Mouse (Mus musculus) liver, postnatal 0 days (tissue): ENCODE results near the gene Zyg11a. TPM values are rescaled to one million over a fixed set of nuclear protein-coding genes. Genes with fewer than 3 reads are reported as not detected.

Experiments
- ATAC-seq: fragments of 200-750 bp; cut with Nextera tagmentation; 2 replicates; pipeline ENCODE4 v1.8.0; 2017; ENCODE audit warnings: mild to moderate bottlenecking, moderate library complexity
- DNase-seq: peaks from one replicate; pipeline ENCODE4 v3.0.0-alpha.2; 2016
- H3K27ac ChIP-seq: fragments of 300-500 bp; sonication (generic); 2 replicates; pipeline ENCODE4 v1.5.1; 2014; ENCODE audit warnings: antibody characterized with exemption, moderate library complexity, mild to moderate bottlenecking, low read depth
- H3K27me3 ChIP-seq: fragments of 300-500 bp; sonication (generic); 2 replicates; pipeline ENCODE4 v1.6.1; 2014; ENCODE audit warnings: low read length, control low read depth, mixed read lengths; ENCODE audit not compliant: insufficient read depth
- H3K36me3 ChIP-seq: fragments of 300-500 bp; sonication (generic); replicated peaks from 2 replicates; pipeline ENCODE4 v1.6.1; 2014; ENCODE audit warnings: mild to moderate bottlenecking, control low read depth, low read length, moderate library complexity, mixed read lengths; ENCODE audit not compliant: insufficient read depth
- H3K4me1 ChIP-seq: fragments of 300-500 bp; sonication (generic); 2 replicates; pipeline ENCODE4 v1.6.1; 2014; ENCODE audit warnings: antibody characterized with exemption, mild to moderate bottlenecking, control low read depth; ENCODE audit not compliant: insufficient read depth
- H3K4me2 ChIP-seq: fragments of 300-500 bp; sonication (generic); 2 replicates; pipeline ENCODE4 v1.6.1; 2014; ENCODE audit warnings: low read depth, mild to moderate bottlenecking, low read length, moderate library complexity, mixed read lengths
- H3K4me3 ChIP-seq: fragments of 300-500 bp; sonication (generic); 2 replicates; pipeline ENCODE4 v1.5.1; 2014; ENCODE audit warnings: low read depth, low read length
- H3K9ac ChIP-seq: fragments of 300-500 bp; sonication (generic); replicated peaks from 2 replicates; pipeline ENCODE4 v1.6.1; 2014; ENCODE audit warnings: mild to moderate bottlenecking, moderate library complexity
- H3K9me3 ChIP-seq: fragments of 300-500 bp; sonication (generic); 2 replicates; pipeline ENCODE4 v1.6.1; 2016; ENCODE audit warnings: mild to moderate bottlenecking, control low read depth, low read length, mixed read lengths
- CTCF ChIP-seq: sonication (generic); IDR thresholded peaks from 2 replicates; pipeline ENCODE4 v1.5.1; 2016; ENCODE audit warnings: antibody characterized with exemption, low read depth
- EP300 ChIP-seq: IDR thresholded peaks from 2 replicates; pipeline ENCODE4 v1.6.1; 2016; ENCODE audit warnings: antibody characterized with exemption, low read depth, mild to moderate bottlenecking
- WGBS: fragments of 180-500 bp; shearing (Covaris S2); extraction: QIAGEN DNeasy Blood & Tissue Kit; methylation state at CpG from one replicate; pipeline ENCODE4 v1.1.7; 2014; ENCODE audit not compliant: insufficient replicate concordance; 5-methylcytosine and 5-hydroxymethylcytosine counted together
- polyA plus RNA-seq: library from polyadenylated mRNA; unstranded; fragments of >200 nt; fragmentation: Nextera tagmentation; extraction: Ambion mirVana; gene quantifications from 2 replicates; pipeline ENCODE4 v1.2.1, GENCODE M21; 2015

Gene Zyg11a
- polyA plus RNA-seq, 1 experiment from 2014 or later: 0.86 TPM

DNA sequence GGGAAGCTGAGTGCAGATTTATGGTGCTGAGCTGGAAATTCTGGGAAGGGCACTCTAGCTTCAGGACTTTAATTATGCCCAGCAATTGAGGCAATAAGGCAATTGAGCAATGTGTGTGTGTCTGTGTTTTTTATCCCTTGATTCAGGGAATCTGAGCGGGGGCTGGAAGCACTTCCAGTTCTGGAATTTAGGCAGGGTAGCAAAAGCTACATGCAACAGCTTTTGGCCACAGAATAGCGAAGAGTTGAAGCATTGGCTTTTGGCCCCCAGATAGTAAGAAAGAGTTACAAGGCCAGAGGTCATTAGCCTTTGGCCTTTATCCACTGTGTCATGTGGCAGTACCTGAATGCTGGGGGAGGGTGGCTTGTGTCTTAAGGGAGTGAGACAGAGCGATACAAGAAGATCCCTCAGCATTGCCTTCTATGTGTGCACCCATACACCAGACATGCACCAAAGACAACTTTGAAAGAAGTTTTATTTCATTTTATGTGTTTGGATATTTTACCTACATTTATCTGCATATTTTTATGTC, 7.6 kb upstream of the Zyg11a start:
- DNase-seq (peak; percentile 35), ATAC-seq (peak; percentile 80)
- TF ChIP-seq CTCF (no peak), EP300 (no peak; the same call in none of the 2 replicates)
- 57% methylated on average over 3 of the region's 3 CpGs for WGBS
- Histone ChIP-seq H3K36me3 (no peaks in the 10 kb centered on the region), H3K4me3 (no peak overlapping the region), H3K27me3 (no peaks in the 10 kb centered on the region), H3K27ac (peak overlapping the region; percentile 75), H3K9me3 (no peaks in the 10 kb centered on the region), H3K4me1 (no peaks in the 10 kb centered on the region; the same call in 1 of the 2 replicates), H3K9ac (no peak overlapping the region; the same call in 1 of the 2 replicates), H3K4me2 (no peak overlapping the region)

DNA sequence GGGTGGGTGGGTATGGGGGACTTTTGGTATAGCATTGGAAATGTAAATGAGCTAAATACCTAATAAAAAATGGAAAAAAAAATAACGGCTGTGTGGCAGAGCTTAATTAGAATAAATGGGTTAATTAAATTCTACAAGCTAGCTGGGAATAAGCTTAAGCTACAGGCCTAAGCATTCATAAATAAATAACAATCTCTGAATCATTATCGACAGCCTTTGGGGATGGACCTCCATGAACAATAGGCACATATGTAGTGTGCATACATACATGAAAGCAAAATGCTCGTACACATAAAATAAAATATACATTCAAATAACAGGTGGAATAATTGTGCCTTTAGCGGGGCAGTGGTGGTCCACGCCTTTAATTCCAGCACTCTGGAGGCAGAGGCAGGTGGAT, 4.7 kb upstream of the Zyg11a start:
- Histone ChIP-seq H3K27me3 (peaks cover 14% of the 10 kb centered on the region; the same call in 1 of the 2 replicates), H3K4me1 (no peaks in the 10 kb centered on the region; the same call in none of the 2 replicates), H3K9me3 (no peaks in the 10 kb centered on the region), H3K36me3 (no peaks in the 10 kb centered on the region), H3K4me2 (no peak overlapping the region), H3K4me3 (no peak overlapping the region), H3K9ac (no peak overlapping the region), H3K27ac (no peak overlapping the region)
- TF ChIP-seq CTCF (no peak), EP300 (no peak)
- ATAC-seq (no peak), DNase-seq (no peak)
- 82% methylated on average over 5 of the region's 5 CpGs for WGBS

DNA sequence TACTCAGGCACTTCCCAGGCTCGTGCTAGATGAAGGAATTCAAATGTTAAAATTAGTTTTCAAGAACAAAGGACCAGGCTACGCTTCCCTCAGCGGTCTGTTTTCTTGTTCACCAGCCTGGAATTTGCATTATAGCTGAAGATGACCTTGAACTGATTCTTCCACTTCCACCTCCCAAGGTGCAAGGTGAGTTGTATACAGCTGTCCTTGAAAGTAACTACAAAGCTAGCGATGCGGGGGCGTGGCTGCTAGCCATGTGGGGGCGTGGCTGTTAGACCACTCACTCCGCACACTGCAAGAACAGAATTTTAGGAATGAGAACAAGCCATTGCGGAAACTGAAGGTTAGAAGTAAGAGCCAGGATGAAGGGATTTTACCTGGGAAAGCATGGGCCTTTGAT, 1.2 kb upstream of the Zyg11a start:
- TF ChIP-seq EP300: no peak
- TF ChIP-seq CTCF: no peak
- DNase-seq (no peak), ATAC-seq (no peak)
- no peak overlapping the region for H3K4me3 ChIP-seq
- no peaks in the 10 kb centered on the region for H3K9me3 ChIP-seq
- H3K27ac ChIP-seq: no peak overlapping the region
- H3K4me2 ChIP-seq: no peak overlapping the region
- H3K27me3 ChIP-seq: peaks cover 25% of the 10 kb centered on the region
- WGBS: 27% methylated on average over 9 of the region's 9 CpGs
- H3K36me3 ChIP-seq: no peaks in the 10 kb centered on the region
- no peaks in the 10 kb centered on the region; the same call in 1 of the 2 replicates for H3K4me1 ChIP-seq
- H3K9ac ChIP-seq: no peak overlapping the region

DNA sequence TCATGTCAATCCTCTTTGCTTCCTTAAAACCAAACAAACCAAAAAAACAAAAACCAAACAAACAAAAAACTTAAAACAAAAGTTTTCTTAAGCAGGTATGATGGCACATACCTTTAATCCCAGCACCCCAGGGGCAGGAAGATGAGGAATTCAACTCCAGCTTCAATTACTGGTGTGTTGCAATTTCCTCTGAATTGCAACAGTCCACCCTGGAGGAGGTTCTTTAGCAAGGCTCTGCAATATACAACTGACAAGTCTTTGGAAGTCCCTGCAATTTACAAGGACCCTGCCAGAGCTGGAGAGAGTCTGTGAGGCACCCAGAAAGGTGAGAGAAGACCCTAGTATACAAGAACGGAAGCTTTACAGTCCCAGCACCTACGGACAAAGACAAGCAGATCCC, 4.8 kb downstream of the Zyg11a start:
- Histone ChIP-seq H3K4me2 (no peak overlapping the region), H3K36me3 (no peaks in the 10 kb centered on the region), H3K9me3 (no peaks in the 10 kb centered on the region), H3K4me3 (no peak overlapping the region), H3K4me1 (no peaks in the 10 kb centered on the region; the same call in 1 of the 2 replicates), H3K27ac (no peak overlapping the region), H3K9ac (no peak overlapping the region), H3K27me3 (peaks cover 16% of the 10 kb centered on the region)
- no peak for DNase-seq
- ATAC-seq: no peak
- TF ChIP-seq CTCF: no peak
- TF ChIP-seq EP300: no peak
- 88% methylated on average over 2 of the region's 2 CpGs for WGBS

DNA sequence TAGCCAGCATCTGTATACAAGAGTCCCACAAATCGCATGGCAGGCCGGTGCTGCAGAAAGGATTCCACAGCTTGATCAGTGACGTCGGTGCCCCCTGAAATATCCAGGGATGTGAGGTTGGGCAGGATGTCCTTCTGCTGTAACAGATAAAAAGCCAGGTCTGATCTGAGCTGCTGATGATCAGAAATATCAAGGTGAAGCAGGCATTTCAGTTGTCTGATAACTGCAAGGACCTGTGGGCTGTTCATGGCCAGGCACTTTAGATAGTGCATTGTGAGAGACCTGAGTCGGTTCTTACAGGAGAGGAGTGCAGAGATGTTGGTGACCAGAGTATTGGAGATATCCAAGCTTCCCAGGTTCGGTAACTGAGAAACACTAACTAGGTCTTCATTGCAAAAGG, 13.2 kb downstream of the Zyg11a start:
- no peak for TF ChIP-seq EP300
- no peak for TF ChIP-seq CTCF
- WGBS: 78% methylated on average over 6 of the region's 6 CpGs
- Histone ChIP-seq H3K4me3 (no peak overlapping the region), H3K27ac (no peak overlapping the region), H3K4me1 (no peaks in the 10 kb centered on the region), H3K36me3 (no peaks in the 10 kb centered on the region), H3K9me3 (no peaks in the 10 kb centered on the region), H3K4me2 (no peak overlapping the region), H3K27me3 (no peaks in the 10 kb centered on the region), H3K9ac (no peak overlapping the region)
- no peak for ATAC-seq
- DNase-seq: no peak

DNA sequence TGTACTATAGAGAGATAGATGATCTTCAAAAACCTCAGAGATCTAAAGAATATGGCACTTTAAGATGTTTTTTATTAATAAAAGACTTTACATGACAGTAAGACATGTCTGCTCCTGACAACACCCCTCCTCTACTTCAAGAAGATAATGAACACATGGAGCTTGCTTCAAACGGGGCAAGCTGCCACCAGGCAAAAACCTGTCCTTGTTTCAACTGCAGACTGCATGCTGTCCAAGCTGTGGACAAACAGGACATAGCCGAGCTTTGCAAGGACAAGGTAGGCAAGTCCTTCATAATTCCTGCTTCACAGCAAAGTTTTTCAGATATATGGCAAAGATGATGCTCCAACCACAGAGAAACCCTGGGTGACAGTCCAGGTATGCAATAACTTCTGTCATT, 18.6 kb downstream of the Zyg11a start:
- no peak for ATAC-seq
- no peak overlapping the region for H3K9ac ChIP-seq
- DNase-seq: no peak
- no peaks in the 10 kb centered on the region for H3K27me3 ChIP-seq
- H3K36me3 ChIP-seq: no peaks in the 10 kb centered on the region
- H3K4me2 ChIP-seq: no peak overlapping the region
- no peak overlapping the region for H3K27ac ChIP-seq
- H3K4me1 ChIP-seq: no peaks in the 10 kb centered on the region
- H3K4me3 ChIP-seq: no peak overlapping the region
- 57% methylated on average over 2 of the region's 2 CpGs for WGBS
- TF ChIP-seq EP300 (no peak), CTCF (no peak)
- no peaks in the 10 kb centered on the region for H3K9me3 ChIP-seq
